Mouse (Mus musculus) CD8-positive naive resting alpha-beta T cell, adult 2 months (primary cell): Measurements from ENCODE around the gene Gm4847.

Experiments
- DNase-seq, 2 experiments: peaks; one replicate each; pipeline ENCODE4 v3.0.0; 2022; ENCODE audit warnings: low read depth in 2 of 2, low spot score in 2 of 2

Gene Gm4847

DNA sequence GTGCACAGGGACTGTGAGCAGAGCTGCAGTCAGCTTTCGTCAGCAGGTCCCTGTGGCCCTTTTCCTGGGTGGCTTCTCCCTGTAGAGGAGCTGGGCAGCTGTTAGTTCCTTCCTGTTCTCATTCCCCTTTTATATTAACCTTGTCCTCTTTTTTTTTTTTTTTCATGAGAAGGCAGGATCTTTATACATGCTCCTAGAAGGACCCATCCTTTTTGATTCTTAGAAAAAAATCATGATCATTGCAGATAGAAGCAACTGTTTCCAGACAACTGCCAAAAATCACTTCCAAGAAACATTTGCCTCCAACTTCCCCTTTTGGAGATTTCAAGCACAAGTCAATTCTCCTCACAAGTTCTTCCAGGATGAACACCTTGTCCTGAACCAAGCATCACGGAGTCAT, at the start of gene Gm4847:
Gm4847 (minus strand) TSS at position 101 of the 400 bp plus-strand sequence.
- no peak for DNase-seq

- no peak for DNase-seq
Observed at GRCm38 (mm10) chr1:166681745-166682144, 34.3 kb upstream of the Gm4847 start, which contains the start of gene Fmo9. Fmo9 (minus strand) TSS chr1:166681845.

GRCm38 (mm10) chr1:166669264-166669663, 21.8 kb upstream of the Gm4847 start:
- no peak for DNase-seq

- no peak for DNase-seq
Observed at GRCm38 (mm10) chr1:166660800-166661199, 13.3 kb upstream of the Gm4847 start.
